Mouse (Mus musculus) yolk sac, embryonic 10.5 days (tissue): ENCODE data around the gene Hnf4a.

Source experiments
- DNase-seq: peaks from one replicate; pipeline ENCODE4 v3.0.0-alpha.2; 2017; ENCODE audit warnings: low spot score

The Hnf4a gene

GRCm38 (mm10) chr2:163490656-163491055 is 16.0 kb upstream of the Hnf4a start:
- no peak for DNase-seq

GRCm38 (mm10) chr2:163491351-163491750 is 15.3 kb upstream of the Hnf4a start:
- DNase-seq: no peak

- no peak for DNase-seq
Observed at GRCm38 (mm10) chr2:163492018-163492417, 14.6 kb upstream of the Hnf4a start, which contains the start of gene R3hdml. TSS of gene R3hdml (plus strand) at chr2:163492318.

- no peak for DNase-seq
Observed at GRCm38 (mm10) chr2:163493031-163493430, 13.6 kb upstream of the Hnf4a start.

- DNase-seq: no peak
Observed at GRCm38 (mm10) chr2:163493976-163494375, 12.6 kb upstream of the Hnf4a start.

- DNase-seq: no peak
Observed at GRCm38 (mm10) chr2:163494456-163494855, 12.2 kb upstream of the Hnf4a start.

GRCm38 (mm10) chr2:163502219-163502618 is 4.4 kb upstream of the Hnf4a start:
- DNase-seq: no peak

- no peak for DNase-seq
Observed at GRCm38 (mm10) chr2:163503191-163503590, 3.4 kb upstream of the Hnf4a start.

GRCm38 (mm10) chr2:163525761-163526243 is 19.2 kb downstream of the Hnf4a start:
- DNase-seq: no peak

- no peak for DNase-seq
Observed at GRCm38 (mm10) chr2:163527497-163527896, 20.9 kb downstream of the Hnf4a start.

GRCm38 (mm10) chr2:163530418-163530817 is 23.8 kb downstream of the Hnf4a start:
- DNase-seq: no peak

- peak; percentile 74 for DNase-seq
Observed at GRCm38 (mm10) chr2:163531917-163532316, 25.3 kb downstream of the Hnf4a start.

GRCm38 (mm10) chr2:163533226-163533625 is 26.6 kb downstream of the Hnf4a start:
- no peak for DNase-seq

GRCm38 (mm10) chr2:163534958-163535524 is 28.4 kb downstream of the Hnf4a start:
- peak; percentile 81 for DNase-seq

GRCm38 (mm10) chr2:163537443-163537842 is 30.8 kb downstream of the Hnf4a start:
- no peak for DNase-seq

- DNase-seq: no peak
Observed at GRCm38 (mm10) chr2:163538410-163538809, 31.8 kb downstream of the Hnf4a start.

GRCm38 (mm10) chr2:163539321-163540040 is 32.9 kb downstream of the Hnf4a start:
- DNase-seq: peak; percentile 55

- DNase-seq: peak; percentile 90
Observed at GRCm38 (mm10) chr2:163540231-163541117, 33.9 kb downstream of the Hnf4a start.

- peak; percentile 81 for DNase-seq
Observed at GRCm38 (mm10) chr2:163541568-163542182, 35.1 kb downstream of the Hnf4a start.

- no peak for DNase-seq
Observed at GRCm38 (mm10) chr2:163542674-163543073, 36.1 kb downstream of the Hnf4a start.

- peak; percentile 89 for DNase-seq
Observed at GRCm38 (mm10) chr2:163546623-163547318, 40.2 kb downstream of the Hnf4a start.
